Mouse (Mus musculus) bone marrow, adult 2 months (tissue): ENCODE data around the gene Smyd1. TPM values are rescaled to one million over a fixed set of nuclear protein-coding genes. Genes with fewer than 3 reads are reported as not detected.

ENCODE experiments used
- H3K27ac ChIP-seq: fragments of 200-500 bp; 2 replicates; pipeline ENCODE4 v1.5.1; 2012; ENCODE audit warnings: low read depth, mild to moderate bottlenecking, control low read depth, inconsistent platforms, low read length; ENCODE audit not compliant: control insufficient read depth, poor library complexity, insufficient read depth
- H3K4me1 ChIP-seq: fragments of 200-500 bp; 2 replicates; pipeline ENCODE4 v1.6.1; 2011; ENCODE audit warnings: low read length; ENCODE audit not compliant: control insufficient read depth, insufficient read depth
- H3K4me3 ChIP-seq: fragments of 200-500 bp; replicated peaks from 2 replicates; pipeline ENCODE3; 2011; ENCODE audit warnings: mild to moderate bottlenecking, low read depth, low read length, control low read depth; ENCODE audit not compliant: control insufficient read depth
- CTCF ChIP-seq: fragments of 200-500 bp; IDR thresholded peaks from 2 replicates; pipeline ENCODE4 v1.5.1; 2011; ENCODE audit warnings: low read length, control low read depth; ENCODE audit not compliant: control insufficient read depth, insufficient read depth
- POLR2A ChIP-seq: fragments of 200-500 bp; IDR thresholded peaks from 2 replicates; pipeline ENCODE4 v1.6.1; 2011; ENCODE audit warnings: low read depth, mild to moderate bottlenecking, control low read depth, low read length, borderline replicate concordance; ENCODE audit not compliant: control insufficient read depth
- WGBS: fragments of 180-500 bp; shearing (Covaris S2); methylation state at CpG from one replicate; pipeline ENCODE4 v1.1.7; 2018; 5-methylcytosine and 5-hydroxymethylcytosine counted together
- polyA plus RNA-seq: library from polyadenylated mRNA; stranded (reverse); fragments of >200 nt; gene quantifications from 2 replicates; pipeline ENCODE4 v1.2.4, GENCODE M21; 2011; ENCODE audit warnings: low replicate concordance; ENCODE audit not compliant: missing spikeins, insufficient read depth, insufficient read length

The Smyd1 gene
- polyA plus RNA-seq, 1 experiment: 0.45 TPM

DNA sequence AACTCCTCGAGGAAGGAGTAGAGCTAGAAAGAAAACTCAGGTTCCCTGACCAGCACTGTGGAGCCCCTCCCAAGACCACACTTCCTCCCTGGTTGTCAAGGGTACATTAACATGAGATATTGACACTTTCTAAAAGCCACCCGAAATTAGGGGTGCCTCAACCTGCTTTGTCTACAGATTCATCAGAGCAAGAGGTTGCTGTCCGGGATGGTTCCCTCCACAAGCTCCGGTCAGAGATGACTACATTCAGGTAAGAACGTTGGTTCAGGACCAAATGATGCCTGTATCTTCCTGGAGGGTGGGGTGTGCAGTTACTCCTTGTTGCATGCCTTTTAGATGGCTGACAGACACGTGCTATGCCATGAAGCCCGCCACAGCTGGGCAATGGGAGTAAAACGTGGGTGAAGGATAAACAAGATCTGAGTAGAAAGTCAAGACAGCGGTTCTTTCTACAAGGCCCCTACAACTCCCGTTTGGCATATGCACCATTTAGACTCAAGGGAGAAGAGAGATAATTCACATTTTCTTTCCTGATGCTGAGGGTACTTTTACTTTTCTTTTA lies 30.9 kb upstream of the Smyd1 start:
- TF ChIP-seq CTCF: no peak
- Histone ChIP-seq H3K4me3 (no peak overlapping the region), H3K27ac (no peak overlapping the region), H3K4me1 (no peaks in the 10 kb centered on the region)
- WGBS: 67% methylated on average over 10 of the region's 10 CpGs

DNA sequence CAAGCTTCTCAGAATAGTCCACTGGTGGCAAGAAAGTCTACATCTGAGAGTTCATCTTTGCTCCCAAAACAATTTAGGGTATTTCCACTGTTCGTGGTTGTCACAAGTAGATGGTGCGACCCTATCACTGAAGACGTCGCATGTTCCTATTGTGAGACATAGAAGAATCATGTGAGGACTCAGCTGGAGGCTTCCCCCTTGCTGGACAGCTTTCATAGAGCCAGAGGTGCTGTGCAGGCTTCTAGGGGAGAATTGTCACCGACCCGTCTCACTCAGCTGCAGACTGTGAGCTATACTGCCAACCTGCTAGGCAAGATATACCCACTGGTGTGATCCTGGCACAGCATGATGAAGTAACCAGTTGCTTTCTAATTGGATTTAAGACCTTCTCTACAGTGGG lies 30.2 kb upstream of the Smyd1 start:
- no peak overlapping the region for H3K27ac ChIP-seq
- 81% methylated on average over 6 of the region's 6 CpGs for WGBS
- TF ChIP-seq CTCF (no peak), POLR2A (no peak)
- H3K4me1 ChIP-seq: no peaks in the 10 kb centered on the region
- no peak overlapping the region for H3K4me3 ChIP-seq

DNA sequence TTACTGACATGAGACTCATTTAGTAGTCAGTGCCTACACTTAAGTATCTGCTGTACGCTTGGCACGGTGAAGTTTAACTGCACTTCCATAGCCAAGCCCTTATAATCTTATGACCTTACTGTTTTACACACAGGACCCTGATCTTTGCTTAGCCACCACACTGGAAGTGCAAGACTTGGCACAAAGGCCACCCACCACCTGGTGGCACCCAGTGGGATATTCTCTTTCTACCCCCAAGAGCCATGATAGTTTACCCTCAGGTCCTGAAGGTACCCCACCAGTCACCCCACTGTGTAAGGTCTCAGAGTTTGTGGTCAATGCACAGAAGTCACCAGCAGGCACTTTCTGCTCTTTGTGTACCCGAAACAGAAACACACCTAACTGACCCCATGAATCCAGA lies 29.2 kb upstream of the Smyd1 start:
- H3K4me3 ChIP-seq: no peak overlapping the region
- no peaks in the 10 kb centered on the region for H3K4me1 ChIP-seq
- no peak overlapping the region for H3K27ac ChIP-seq
- no peak for TF ChIP-seq CTCF
- TF ChIP-seq POLR2A: no peak
- WGBS: 87% methylated on average over 3 of the region's 3 CpGs

DNA sequence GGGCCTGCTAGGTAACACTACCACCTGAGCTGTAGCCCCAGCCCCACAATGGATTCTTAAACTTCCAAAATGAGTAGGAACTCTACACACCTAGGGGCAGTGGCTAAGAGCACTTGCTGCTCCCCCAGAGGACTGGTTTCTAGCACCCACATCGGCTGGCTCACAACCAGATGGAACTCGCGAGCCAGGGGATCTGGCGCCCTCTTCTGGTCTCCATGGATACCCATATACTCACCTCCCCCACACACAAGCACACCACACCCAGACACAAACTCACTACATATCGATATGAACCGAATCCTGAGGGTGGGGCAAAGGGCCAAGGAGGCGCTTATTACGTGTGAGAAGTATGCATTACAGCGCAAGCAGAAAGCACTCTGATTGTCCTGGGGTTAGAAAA lies 26.0 kb upstream of the Smyd1 start:
- Histone ChIP-seq H3K4me1 (no peaks in the 10 kb centered on the region), H3K4me3 (no peak overlapping the region), H3K27ac (no peak overlapping the region)
- TF ChIP-seq CTCF (peak; percentile 12; the same call in 1 of the 2 replicates), POLR2A (no peak)
- WGBS: 92% methylated on average over 9 of the region's 9 CpGs

DNA sequence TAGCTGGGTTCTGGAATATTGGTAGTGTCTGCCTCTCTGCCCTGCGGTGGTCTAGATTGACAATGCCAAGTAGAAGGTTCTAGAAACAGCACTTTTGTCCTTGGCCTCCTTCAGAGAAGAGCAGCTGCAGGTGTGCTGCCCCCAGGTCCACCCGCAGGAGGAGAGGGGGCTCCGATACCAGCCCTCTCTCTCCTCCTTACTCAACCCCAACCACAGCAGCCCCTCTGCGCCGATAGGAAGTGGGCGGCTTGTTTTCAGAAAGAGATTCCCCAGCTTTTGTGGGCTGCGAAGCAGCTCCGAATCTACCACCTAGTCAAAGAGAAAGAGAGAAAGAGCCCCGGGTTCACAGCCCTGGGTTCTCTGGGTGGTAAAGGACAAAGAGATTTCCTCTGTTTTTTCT lies 19.1 kb upstream of the Smyd1 start:
- no peak overlapping the region for H3K27ac ChIP-seq
- 79% methylated on average over 9 of the region's 9 CpGs for WGBS
- no peak for TF ChIP-seq POLR2A
- no peak for TF ChIP-seq CTCF
- H3K4me1 ChIP-seq: no peaks in the 10 kb centered on the region
- H3K4me3 ChIP-seq: no peak overlapping the region

GRCm38 (mm10) chr6:71339351-71339750 lies 17.3 kb upstream of the Smyd1 start:
- H3K4me1 ChIP-seq: no peaks in the 10 kb centered on the region
- H3K27ac ChIP-seq: 0 out of 2 replicates have a peak overlapping the region, but pooled peaks have one; percentile 37
- no peak overlapping the region for H3K4me3 ChIP-seq
- whole genome bisulfite sequencing: 65% methylated on average over 4 of the region's 4 CpGs
- TF ChIP-seq CTCF (no peak), POLR2A (no peak)

- no peak for TF ChIP-seq CTCF
- TF ChIP-seq POLR2A: no peak
- no peak overlapping the region for H3K4me3 ChIP-seq
- H3K4me1 ChIP-seq: no peaks in the 10 kb centered on the region
- WGBS: 78% methylated on average over 3 of the region's 3 CpGs
- 0 out of 2 replicates have a peak overlapping the region, but pooled peaks have one; percentile 37 for H3K27ac ChIP-seq
Measured at GRCm38 (mm10) chr6:71338941-71339340, 16.9 kb upstream of the Smyd1 start.

GRCm38 (mm10) chr6:71337666-71338065 lies 15.6 kb upstream of the Smyd1 start:
- 90% methylated on average over 8 of the region's 8 CpGs for WGBS
- Histone ChIP-seq H3K4me3 (no peak overlapping the region), H3K27ac (no peak overlapping the region), H3K4me1 (no peaks in the 10 kb centered on the region)
- TF ChIP-seq CTCF (no peak), POLR2A (no peak)

DNA sequence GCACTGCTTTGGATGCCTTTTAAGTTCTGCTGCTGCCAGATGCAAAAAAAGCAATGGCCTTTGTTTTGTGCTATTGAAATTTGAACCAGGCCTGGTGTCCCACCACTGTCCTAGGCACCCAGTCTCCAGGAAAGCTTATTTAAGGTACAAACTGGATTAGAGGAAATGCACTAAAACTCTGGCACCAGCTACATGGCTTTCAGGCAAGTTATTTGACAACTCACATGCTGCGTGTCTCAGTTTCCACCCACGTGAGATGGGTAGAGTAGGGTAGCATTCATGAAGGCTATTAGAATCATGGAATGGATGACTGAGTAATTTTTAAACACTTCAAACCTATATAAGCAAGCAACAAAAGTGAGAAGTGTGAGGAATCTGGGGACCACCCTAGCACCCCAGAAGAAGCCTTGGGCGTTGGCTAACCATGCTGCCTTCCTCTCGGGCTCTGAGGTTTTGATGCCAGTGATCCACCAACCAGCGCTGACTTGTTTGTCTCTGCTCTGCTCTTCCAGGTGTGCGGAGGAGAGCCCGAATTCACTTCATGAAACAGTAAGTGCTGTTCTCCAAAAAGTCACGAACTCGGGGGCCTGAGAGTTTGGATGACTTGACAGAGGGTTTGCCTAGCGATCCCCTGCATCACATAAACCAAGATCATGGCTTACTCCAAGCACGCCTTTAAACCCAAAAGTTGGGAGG lies 11.7 kb upstream of the Smyd1 start:
- 85% methylated on average over 11 of the region's 11 CpGs for WGBS
- Histone ChIP-seq H3K4me3 (no peak overlapping the region), H3K4me1 (no peaks in the 10 kb centered on the region), H3K27ac (no peak overlapping the region)
- no peak for TF ChIP-seq CTCF
- TF ChIP-seq POLR2A: no peak
